Mouse (Mus musculus) cerebral cortex, adult 2 months (tissue): ENCODE measurements around the gene Cmc4.

Source experiments
- WGBS: fragments of 180-500 bp; shearing (Covaris S2); methylation state at CpG from one replicate; pipeline ENCODE4 v1.1.7; 2018; 5-methylcytosine and 5-hydroxymethylcytosine counted together

Cmc4 gene

GRCm38 (mm10) chrX:75415936-75416785 is at the start of gene Cmc4, which contains the start of the genes Mtcp1 and Brcc3:
TSS of gene Cmc4 (minus strand) at chrX:75416584.
TSS of gene Mtcp1 (minus strand) at chrX:75416588.
TSS of gene Brcc3 (plus strand) at chrX:75416628.
- WGBS, result 5% methylated on average over 52 of the region's 52 CpGs

DNA sequence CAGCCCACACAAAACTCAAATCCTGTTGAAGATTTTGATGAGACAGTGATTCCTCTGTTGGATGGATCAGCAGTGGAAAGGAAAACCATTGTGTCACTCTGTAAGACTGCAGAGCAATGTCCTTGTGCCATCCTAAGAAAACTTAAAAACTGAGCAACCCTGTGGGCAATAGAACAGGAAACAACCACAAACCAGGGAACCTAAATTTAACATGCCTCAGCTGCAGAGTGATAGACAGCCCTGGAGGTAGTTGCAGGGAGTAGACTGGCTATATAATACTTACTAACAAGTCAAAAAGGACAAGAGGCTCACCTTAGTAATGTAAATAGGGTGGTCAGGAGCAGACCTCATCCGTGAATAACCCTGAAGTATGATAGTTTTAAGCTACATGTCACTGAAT is 38.2 kb upstream of the Cmc4 start:
- 93% methylated on average over 1 of the region's 1 CpGs for WGBS

- WGBS, result 97% methylated on average over 1 of the region's 1 CpGs
Observed at GRCm38 (mm10) chrX:75409711-75410110, 6.7 kb downstream of the Cmc4 start.

DNA sequence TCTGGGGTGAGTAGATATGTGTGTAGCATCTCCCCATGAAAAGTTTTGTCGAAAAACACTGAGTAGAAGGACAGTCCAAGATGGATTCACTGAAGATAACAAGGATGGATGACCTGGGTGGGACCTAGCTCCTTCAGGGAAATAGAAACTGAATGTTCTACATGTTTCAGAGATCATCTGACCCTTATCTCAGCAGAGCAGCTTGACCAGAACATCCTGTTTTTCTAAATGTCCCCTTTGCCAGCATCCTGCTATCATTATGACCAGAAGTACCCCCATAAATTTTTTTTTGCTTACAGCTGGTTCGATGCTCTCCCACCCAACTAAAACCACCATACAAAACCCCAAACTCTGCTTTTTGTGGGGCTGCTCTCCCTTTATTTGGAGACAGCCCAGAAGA is 13.7 kb downstream of the Cmc4 start:
- WGBS, result 80% methylated on average over 2 of the region's 2 CpGs

GRCm38 (mm10) chrX:75399471-75399870 is 16.9 kb downstream of the Cmc4 start:
- 75% methylated on average over 1 of the region's 1 CpGs for WGBS

DNA sequence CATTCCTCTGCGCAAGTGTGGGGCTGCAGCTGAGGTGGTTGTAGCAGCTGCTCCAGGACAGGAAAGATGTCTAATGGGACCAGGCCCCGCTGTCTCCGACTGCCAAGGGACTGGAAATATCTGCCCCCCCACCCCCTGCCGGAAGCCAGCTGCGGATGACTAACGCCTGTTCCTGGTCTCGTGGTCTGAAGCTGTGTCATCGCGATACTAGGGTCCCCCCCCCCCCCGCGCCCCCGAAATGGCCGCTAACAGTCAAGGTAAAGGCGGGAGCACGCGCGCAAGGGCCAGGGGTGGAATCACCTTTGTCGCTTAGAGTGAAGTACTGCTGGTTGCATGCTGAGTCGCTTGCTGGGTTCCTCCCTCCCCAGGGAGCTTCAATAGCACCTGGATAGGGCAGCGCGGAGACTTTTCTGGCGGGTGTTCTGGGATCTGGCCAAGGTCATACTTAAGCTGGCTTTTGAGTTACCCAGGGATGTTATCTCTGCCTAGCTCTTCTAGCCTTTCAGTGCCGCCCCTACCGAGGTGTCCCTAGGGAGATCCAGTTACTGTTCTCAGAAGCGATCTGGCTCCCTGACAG is 34.1 kb downstream of the Cmc4 start, which contains the start of the genes Fundc2 and F8:
Gene Fundc2, plus strand, starts transcription at position 205 of the 577 bp plus-strand sequence.
Gene F8, minus strand, starts transcription at position 421 of the 577 bp plus-strand sequence.
- 4% methylated on average over 15 of the region's 25 CpGs for WGBS

- WGBS, result 58% methylated on average over 5 of the region's 5 CpGs
Observed at GRCm38 (mm10) chrX:75381699-75382098, 34.7 kb downstream of the Cmc4 start.

DNA sequence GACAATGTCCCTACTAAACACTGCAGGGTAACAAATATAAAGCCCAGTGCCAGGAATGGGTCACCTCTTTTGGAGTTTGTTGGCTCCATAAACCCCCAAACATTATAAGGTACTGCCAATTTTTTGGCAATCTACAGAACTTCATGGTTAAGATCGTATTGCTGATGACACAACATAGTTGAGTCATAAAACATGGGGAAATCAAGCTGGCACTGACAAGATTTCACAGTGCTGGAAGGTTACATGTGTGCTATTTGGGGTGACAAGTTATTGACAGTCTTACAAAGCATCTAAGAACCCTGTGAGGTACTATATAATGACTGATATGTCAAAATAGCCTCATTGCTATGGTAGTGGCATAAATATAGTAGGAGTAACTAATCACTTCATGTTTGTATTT is 35.2 kb downstream of the Cmc4 start:
- 87% methylated on average over 1 of the region's 1 CpGs for WGBS

- 66% methylated on average over 2 of the region's 2 CpGs for WGBS
Observed at GRCm38 (mm10) chrX:75372666-75373425, 43.5 kb downstream of the Cmc4 start.
